Mouse (Mus musculus): ENCODE measurements around the gene Gnb1. TPM values are rescaled to one million over a fixed set of nuclear protein-coding genes. Genes with fewer than 3 reads are reported as not detected.

Gene Gnb1
- polyA plus RNA-seq, 1 experiment from 2014 or later: 376 TPM

- 70% methylated on average over 6 of the region's 6 CpGs for WGBS
- Histone ChIP-seq H3K4me2 (ENCODE audit: low read length) (no peak overlapping the region), H3K27me3 (ENCODE audit: insufficient read depth, low read length) (no peaks in the 10 kb centered on the region), H3K9me3 (replicated peaks; ENCODE audit: low read length) (no peaks in the 10 kb centered on the region), H3K36me3 (ENCODE audit: insufficient read depth, low read length) (no peaks in the 10 kb centered on the region), H3K9ac (ENCODE audit: low read depth, low read length) (no peak overlapping the region), H3K4me1 (replicated peaks; ENCODE audit: insufficient read depth, low read length) (0 out of 2 replicates have a peak, but pooled peaks cover 4% of the 10 kb centered on the region), H3K4me3 (replicated peaks; ENCODE audit: low read depth, low read length) (no peak overlapping the region), H3K27ac (no peak overlapping the region)
- no peak for DNase-seq (ENCODE audit: low spot score)
- ATAC-seq (replicated peaks; ENCODE audit: low FRiP score, low read depth): no peak
- TF ChIP-seq CTCF (IDR thresholded peaks at IDR 0.05; ENCODE audit: low read depth): no peak
These were observed 25.6 kb upstream of the Gnb1 start for GRCm38 (mm10) chr4:155465607-155466006.

GRCm38 (mm10) chr4:155466080-155466479, 25.1 kb upstream of the Gnb1 start:
- no peaks in the 10 kb centered on the region for H3K27me3 ChIP-seq (ENCODE audit: insufficient read depth, low read length)
- H3K9ac ChIP-seq (ENCODE audit: low read depth, low read length): no peak overlapping the region
- DNase-seq (ENCODE audit: low spot score) (no peak), ATAC-seq (replicated peaks; ENCODE audit: low FRiP score, low read depth) (no peak)
- no peak overlapping the region for H3K4me2 ChIP-seq (ENCODE audit: low read length)
- no peaks in the 10 kb centered on the region for H3K9me3 ChIP-seq (replicated peaks; ENCODE audit: low read length)
- no peaks in the 10 kb centered on the region for H3K36me3 ChIP-seq (ENCODE audit: insufficient read depth, low read length)
- 0 out of 2 replicates have a peak, but pooled peaks cover 4% of the 10 kb centered on the region for H3K4me1 ChIP-seq (replicated peaks; ENCODE audit: insufficient read depth, low read length)
- WGBS: 85% methylated on average over 5 of the region's 5 CpGs
- no peak overlapping the region for H3K4me3 ChIP-seq (replicated peaks; ENCODE audit: low read depth, low read length)
- no peak for TF ChIP-seq CTCF (IDR thresholded peaks at IDR 0.05; ENCODE audit: low read depth)
- H3K27ac ChIP-seq: no peak overlapping the region

- no peak overlapping the region for H3K4me3 ChIP-seq (replicated peaks; ENCODE audit: low read depth, low read length)
- ATAC-seq (replicated peaks; ENCODE audit: low FRiP score, low read depth): no peak
- H3K27me3 ChIP-seq (ENCODE audit: insufficient read depth, low read length): no peaks in the 10 kb centered on the region
- H3K9ac ChIP-seq (ENCODE audit: low read depth, low read length): no peak overlapping the region
- no peak for TF ChIP-seq CTCF (IDR thresholded peaks at IDR 0.05; ENCODE audit: low read depth)
- no peak overlapping the region for H3K4me2 ChIP-seq (ENCODE audit: low read length)
- H3K27ac ChIP-seq: no peak overlapping the region
- WGBS: 79% methylated on average over 13 of the region's 13 CpGs
- H3K4me1 ChIP-seq (replicated peaks; ENCODE audit: insufficient read depth, low read length): 0 out of 2 replicates have a peak, but pooled peaks cover 4% of the 10 kb centered on the region
- no peaks in the 10 kb centered on the region for H3K36me3 ChIP-seq (ENCODE audit: insufficient read depth, low read length)
- H3K9me3 ChIP-seq (replicated peaks; ENCODE audit: low read length): no peaks in the 10 kb centered on the region
- DNase-seq (ENCODE audit: low spot score): no peak
These were observed 23.7 kb upstream of the Gnb1 start for GRCm38 (mm10) chr4:155467237-155468010.

GRCm38 (mm10) chr4:155468952-155469351, 22.2 kb upstream of the Gnb1 start, which contains the start of gene Tmem52:
TSS of gene Tmem52 (plus strand) at chr4:155469114.
- peak; percentile 61 for ATAC-seq (replicated peaks; ENCODE audit: low FRiP score, low read depth)
- Histone ChIP-seq H3K4me1 (replicated peaks; ENCODE audit: insufficient read depth, low read length) (0 out of 2 replicates have a peak, but pooled peaks cover 4% of the 10 kb centered on the region), H3K27ac (no peak within 1 kb of the TSS; the same call in 1 of the 2 replicates), H3K9me3 (replicated peaks; ENCODE audit: low read length) (no peaks in the 10 kb centered on the region), H3K9ac (ENCODE audit: low read depth, low read length) (peak within 1 kb of the TSS; percentile 19; the same call in 1 of the 2 replicates), H3K4me3 (replicated peaks; ENCODE audit: low read depth, low read length) (peak within 1 kb of the TSS; percentile 20), H3K27me3 (ENCODE audit: insufficient read depth, low read length) (no peaks in the 10 kb centered on the region), H3K4me2 (ENCODE audit: low read length) (peak within 1 kb of the TSS; percentile 48), H3K36me3 (ENCODE audit: insufficient read depth, low read length) (no peaks in the 10 kb centered on the region)
- DNase-seq (ENCODE audit: low spot score): peak; percentile 53
- 10% methylated on average over 21 of the region's 21 CpGs for WGBS
- TF ChIP-seq CTCF (IDR thresholded peaks at IDR 0.05; ENCODE audit: low read depth): no peak

- peak overlapping the region; percentile 19; the same call in 1 of the 2 replicates for H3K9ac ChIP-seq (ENCODE audit: low read depth, low read length)
- H3K4me1 ChIP-seq (replicated peaks; ENCODE audit: insufficient read depth, low read length): 0 out of 2 replicates have a peak, but pooled peaks cover 4% of the 10 kb centered on the region
- peak overlapping the region; percentile 48 for H3K4me2 ChIP-seq (ENCODE audit: low read length)
- H3K27ac ChIP-seq: no peak overlapping the region; the same call in 1 of the 2 replicates
- 80% methylated on average over 18 of the region's 18 CpGs for WGBS
- no peaks in the 10 kb centered on the region for H3K9me3 ChIP-seq (replicated peaks; ENCODE audit: low read length)
- peak; percentile 58; the same call in 1 of the 2 replicates for ATAC-seq (replicated peaks; ENCODE audit: low FRiP score, low read depth)
- no peak for DNase-seq (ENCODE audit: low spot score)
- no peaks in the 10 kb centered on the region for H3K36me3 ChIP-seq (ENCODE audit: insufficient read depth, low read length)
- TF ChIP-seq CTCF (IDR thresholded peaks at IDR 0.05; ENCODE audit: low read depth): no peak
- no peak overlapping the region for H3K4me3 ChIP-seq (replicated peaks; ENCODE audit: low read depth, low read length)
- no peaks in the 10 kb centered on the region for H3K27me3 ChIP-seq (ENCODE audit: insufficient read depth, low read length)
These were observed 21.4 kb upstream of the Gnb1 start for GRCm38 (mm10) chr4:155469590-155470262.

GRCm38 (mm10) chr4:155470263-155470953, 20.8 kb upstream of the Gnb1 start:
- no peak for ATAC-seq (replicated peaks; ENCODE audit: low FRiP score, low read depth)

More at GRCm38 (mm10) chr4:155470263-155470953, 20.8 kb upstream of the Gnb1 start:
- Histone ChIP-seq H3K4me1 (replicated peaks; ENCODE audit: insufficient read depth, low read length) (0 out of 2 replicates have a peak, but pooled peaks cover 4% of the 10 kb centered on the region), H3K36me3 (ENCODE audit: insufficient read depth, low read length) (no peaks in the 10 kb centered on the region), H3K9ac (ENCODE audit: low read depth, low read length) (no peak overlapping the region), H3K9me3 (replicated peaks; ENCODE audit: low read length) (no peaks in the 10 kb centered on the region), H3K4me2 (ENCODE audit: low read length) (no peak overlapping the region), H3K4me3 (replicated peaks; ENCODE audit: low read depth, low read length) (no peak overlapping the region), H3K27me3 (ENCODE audit: insufficient read depth, low read length) (no peaks in the 10 kb centered on the region), H3K27ac (no peak overlapping the region)
- no peak for DNase-seq (ENCODE audit: low spot score)
- TF ChIP-seq CTCF (IDR thresholded peaks at IDR 0.05; ENCODE audit: low read depth): no peak
- WGBS: 75% methylated on average over 16 of the region's 16 CpGs

Measured in kidney, postnatal 0 days (tissue).